Mouse (Mus musculus) erythroblast, embryonic 14.5 days (primary cell): ENCODE data around the gene Mrpl22.

Experiments
- GATA1 ChIP-seq: IDR thresholded peaks from 2 replicates; pipeline ENCODE4 v1.6.1; 2012; ENCODE audit warnings: low read length, inconsistent platforms, mixed read lengths
- TAL1 ChIP-seq: IDR thresholded peaks from 3 replicates; pipeline ENCODE4 v1.6.1; 2012; ENCODE audit warnings: low read length, inconsistent platforms, mixed read lengths

DNA sequence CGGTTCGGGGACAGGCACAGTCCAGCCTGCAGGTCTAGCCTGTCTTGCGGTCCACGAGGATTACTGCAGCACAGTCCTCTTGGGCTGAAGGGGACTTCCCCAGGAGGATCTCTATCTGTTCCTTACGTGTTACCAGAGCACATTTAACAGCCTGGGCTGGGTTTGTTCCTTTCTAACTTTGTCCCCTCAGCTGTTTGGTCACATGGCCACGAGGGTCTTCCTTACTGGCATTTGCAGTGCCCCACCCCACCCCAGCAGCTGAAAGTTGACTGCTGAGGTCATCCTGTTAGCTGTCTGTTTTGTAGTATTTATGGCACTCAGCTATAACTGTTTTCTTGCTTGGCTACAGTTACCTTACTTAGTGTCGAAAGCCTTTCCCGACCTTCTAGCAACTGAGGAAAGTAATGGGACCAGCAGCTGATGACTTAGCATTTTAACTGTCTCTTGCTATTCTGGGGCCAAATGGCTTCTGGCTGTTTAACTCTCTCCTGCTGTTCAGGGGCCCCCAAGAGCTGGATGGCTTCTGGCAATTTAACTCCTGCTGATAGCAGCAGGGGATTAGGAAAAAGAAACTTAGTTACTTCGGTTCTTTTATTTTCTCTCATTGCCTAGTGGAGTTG is 39.7 kb downstream of the Mrpl22 start:
- TF ChIP-seq TAL1, result no peak
- TF ChIP-seq GATA1, result no peak
